26 mouse cellular contexts compared by ENCODE assay signal in the genomic region with DNA sequence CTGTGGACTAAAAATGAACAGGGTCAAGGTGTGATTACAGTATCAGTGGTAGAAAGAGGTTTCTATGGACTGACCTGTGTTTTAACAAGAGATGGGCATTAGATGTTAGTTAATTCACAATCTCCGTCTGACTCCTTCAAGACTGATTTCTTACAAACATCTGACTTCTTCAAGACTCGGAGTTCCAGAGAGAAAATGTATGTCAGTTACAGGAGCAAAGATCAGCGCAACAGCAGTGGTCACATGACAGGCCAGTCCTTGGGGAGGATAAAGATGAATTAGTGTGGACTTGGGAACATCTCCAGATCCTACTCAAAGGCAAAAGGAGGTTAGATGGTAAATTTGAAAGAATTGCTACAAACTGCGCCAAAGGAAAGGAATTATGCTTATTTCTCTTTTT. TPM values are rescaled to one million over a fixed set of nuclear protein-coding genes. Genes with fewer than 3 reads are reported as not detected.
A peak's percentile ranks its signal among the peaks of the same experiment; 100 is the strongest.
DNase-seq lines count a peak whose midpoint lies in the region; ATAC-seq and TF ChIP-seq lines count a peak whose summit lies in the region.
"Had no signal": no experiment of that assay in that cellular context is flagged by ENCODE, and none has a peak within 500 bp of the region (broad histone marks: within the 10 kb centered on the region; RNA-seq: fewer than 3 reads in every experiment).

No protein-coding gene starts in this region.

- H3K36me3 ChIP-seq in intestine, embryonic 14.5 days (ENCODE audit: control insufficient read depth, insufficient read depth, low read length): no peaks in the 10 kb centered on the region
- no peaks in the 10 kb centered on the region for H3K36me3 ChIP-seq in intestine, postnatal 0 days (ENCODE audit: control insufficient read depth, insufficient read depth)
- H3K36me3 ChIP-seq: forebrain, embryonic 10.5 days; G1E; heart, embryonic 10.5 days; heart, embryonic 13.5 days; hindbrain, embryonic 15.5 days had no signal

- DNase-seq in kidney, adult 9 months: peak; percentile 7
- DNase-seq in kidney, postnatal 10 days: no peak
- DNase-seq in intestine, embryonic 14.5 days (ENCODE audit: low spot score): no peak
- peak; percentile 31 for DNase-seq in yolk sac, embryonic 10.5 days (ENCODE audit: low spot score)
- DNase-seq in right cerebral cortex, adult 18-20 months: no peak
- DNase-seq: adrenal gland, adult 8-10 months; adrenal gland, postnatal 36 days; B cell, adult 2 months; cerebellum, adult 18-20 months; cerebellum, adult 9-10 months; cerebellum, postnatal 14 days; gastrocnemius, postnatal 10 days; gastrocnemius, postnatal 36 days; heart, adult 2 months; heart, postnatal 14 days; heart, postnatal 4 days had no signal

- no peak overlapping the region for H3K9ac ChIP-seq in intestine, embryonic 14.5 days (ENCODE audit: low read length)
- H3K9ac ChIP-seq in intestine, postnatal 0 days (ENCODE audit: low read depth, low read length): no peak overlapping the region
- H3K9ac ChIP-seq: forebrain, embryonic 13.5 days; heart, embryonic 13.5 days; hindbrain, embryonic 15.5 days had no signal

- no peak overlapping the region; the same call in 1 of the 2 replicates for H3K4me2 ChIP-seq in intestine, embryonic 14.5 days (ENCODE audit: low read length)
- H3K4me2 ChIP-seq in intestine, postnatal 0 days (replicated peaks; ENCODE audit: low read depth): peak overlapping the region; percentile 53
- H3K4me2 ChIP-seq: forebrain, embryonic 13.5 days; heart, embryonic 13.5 days; hindbrain, embryonic 15.5 days had no signal

- no peak overlapping the region for H3K4me3 ChIP-seq in intestine, embryonic 14.5 days (ENCODE audit: low read depth, low read length)
- H3K4me3 ChIP-seq in intestine, postnatal 0 days (ENCODE audit: low read depth, low read length): peak overlapping the region; percentile 21
- H3K4me3 ChIP-seq: forebrain, embryonic 10.5 days; forebrain, embryonic 13.5 days; heart, adult 2 months; heart, embryonic 10.5 days; heart, embryonic 13.5 days; hindbrain, embryonic 15.5 days had no signal

- WGBS in intestine, embryonic 14.5 days: 69% methylated on average over 4 of the region's 4 CpGs
- WGBS in intestine, postnatal 0 days: 52% methylated on average over 4 of the region's 4 CpGs

- no peaks in the 10 kb centered on the region for H3K4me1 ChIP-seq in intestine, embryonic 14.5 days (replicated peaks; ENCODE audit: control insufficient read depth, insufficient read depth, low read length)
- 0 out of 2 replicates have a peak, but pooled peaks cover 10% of the 10 kb centered on the region for H3K4me1 ChIP-seq in intestine, postnatal 0 days (replicated peaks; ENCODE audit: control insufficient read depth, insufficient read depth, low read length)
- H3K4me1 ChIP-seq: forebrain, embryonic 10.5 days; forebrain, embryonic 13.5 days; heart, embryonic 10.5 days; heart, embryonic 13.5 days; hindbrain, embryonic 15.5 days had no signal

- ATAC-seq in intestine, embryonic 14.5 days (replicated peaks; ENCODE audit: low FRiP score, low TSS enrichment, low read depth): peak; percentile 11; the same call in 1 of the 2 replicates
- ATAC-seq in intestine, postnatal 0 days: peak; percentile 80
- no peak for ATAC-seq in inflammation-experienced regulatory T-cells, adult 6 months
- ATAC-seq: forebrain, embryonic 13.5 days; forebrain, embryonic 16.5 days had no signal

- H3K27me3 ChIP-seq in intestine, embryonic 14.5 days (replicated peaks; ENCODE audit: control insufficient read depth, insufficient read depth, low read length): no peaks in the 10 kb centered on the region
- no peaks in the 10 kb centered on the region for H3K27me3 ChIP-seq in intestine, postnatal 0 days (replicated peaks; ENCODE audit: control insufficient read depth, insufficient read depth, low read length)
- H3K27me3 ChIP-seq: CH12.LX; forebrain, embryonic 13.5 days; heart, embryonic 13.5 days; hindbrain, embryonic 15.5 days had no signal

- H3K9me3 ChIP-seq in intestine, embryonic 14.5 days (ENCODE audit: control insufficient read depth, low read length): no peaks in the 10 kb centered on the region
- H3K9me3 ChIP-seq in intestine, postnatal 0 days (ENCODE audit: control insufficient read depth): no peaks in the 10 kb centered on the region
- H3K9me3 ChIP-seq: forebrain, embryonic 10.5 days; forebrain, embryonic 13.5 days; G1E; heart, embryonic 10.5 days; heart, embryonic 13.5 days; hindbrain, embryonic 15.5 days had no signal

- no peak for TF ChIP-seq CTCF in intestine, postnatal 0 days (IDR thresholded peaks at IDR 0.05; ENCODE audit: low read depth)

- no peak overlapping the region for H3K27ac ChIP-seq in intestine, embryonic 14.5 days (ENCODE audit: low read depth)
- H3K27ac ChIP-seq in intestine, postnatal 0 days (ENCODE audit: low read depth, low read length): peak overlapping the region; percentile 51
- H3K27ac ChIP-seq: forebrain, embryonic 10.5 days; forebrain, embryonic 13.5 days; heart, adult 2 months; heart, embryonic 10.5 days; heart, embryonic 13.5 days; hindbrain, embryonic 15.5 days had no signal

RNA-seq across cellular contexts. Expression of gene Prlr, which starts 39.2 kb away (rescaled TPM):
- 9.9 and 10.7 TPM in 2 replicates for polyA plus RNA-seq in intestine, embryonic 14.5 days (2014; fragmentation: Nextera tagmentation; extraction: Ambion mirVana)
- polyA plus RNA-seq in intestine, postnatal 0 days (2015; fragmentation: Nextera tagmentation; extraction: Ambion mirVana): 52.3 and 57.4 TPM in 2 replicates
- polyA plus RNA-seq in inflammation-experienced regulatory T-cells, adult 6 months (2017; shearing (Covaris generic)): under 1 TPM in 2 of 3 experiments, not detected in 1; 0.21 to 0.33 TPM
- polyA plus RNA-seq: G1E had no signal

Comparison
In these comparisons a context has a peak if more than half of its experiments do, and no peak if none do; other contexts are left out.
1. DNase-seq: peak in kidney, adult 9 months (single experiment) and yolk sac, embryonic 10.5 days (single experiment); none in kidney, postnatal 10 days (single experiment), intestine, embryonic 14.5 days (single experiment) and right cerebral cortex, adult 18-20 months (single experiment).